Mouse (Mus musculus) myocyte (in vitro differentiated cells): ENCODE measurements at regions not wholly inside any gene's neighbourhood (a gene's known extent, or its start where the extent isn't known, plus 50 kb on each side); places are given as distances from the start of the nearest gene placed in this dataset.

Experiments used
- POLR2A ChIP-seq: IDR thresholded peaks from one replicate; pipeline ENCODE4 v1.6.1; 2011; ENCODE audit warnings: low read depth, mild to moderate bottlenecking, control low read depth, moderate library complexity; ENCODE audit not compliant: insufficient read length
- TCF12 ChIP-seq: IDR thresholded peaks from one replicate; pipeline ENCODE4 v1.6.1; 2011; ENCODE audit warnings: mild to moderate bottlenecking, control low read depth; ENCODE audit not compliant: poor library complexity, insufficient read depth, severe bottlenecking
- USF1 ChIP-seq: IDR thresholded peaks from one replicate; pipeline ENCODE4 v1.6.1; 2011; ENCODE audit warnings: low read depth, mild to moderate bottlenecking, control low read depth, moderate library complexity

DNA sequence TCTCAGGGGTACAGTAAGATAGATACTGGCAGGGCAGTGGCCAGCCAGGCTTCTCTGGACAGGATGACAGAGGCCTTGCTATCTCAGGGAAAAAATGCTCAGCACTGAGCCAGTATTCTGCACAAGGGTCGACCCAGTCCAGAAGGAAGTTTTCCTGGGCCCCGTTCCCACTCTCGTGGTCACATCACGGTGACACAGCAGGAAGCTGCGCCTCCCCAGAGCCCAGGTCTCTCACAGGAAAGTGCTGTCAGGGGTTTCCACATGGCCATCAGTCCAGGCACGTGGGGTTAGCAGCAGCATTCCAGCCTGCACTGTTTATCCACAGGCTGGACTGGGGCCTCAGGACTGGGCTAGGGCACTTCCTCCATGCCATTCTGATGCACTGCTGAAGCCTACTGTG lies 103.5 kb upstream of the Ngf start:
- TF ChIP-seq POLR2A (no peak), USF1 (no peak), TCF12 (no peak)
